Mouse (Mus musculus) hindbrain, postnatal 0 days (tissue): ENCODE results near the gene Robo3. TPM values are rescaled to one million over a fixed set of nuclear protein-coding genes. Genes with fewer than 3 reads are reported as not detected.

Experiments used
- ATAC-seq: fragments of 200-750 bp; cut with Nextera tagmentation; 2 replicates; pipeline ENCODE4 v1.8.0; 2017; ENCODE audit warnings: mild to moderate bottlenecking, moderate TSS enrichment, moderate library complexity
- DNase-seq: peaks from one replicate; pipeline ENCODE4 v3.0.0-alpha.2; 2015; ENCODE audit warnings: low spot score
- H3K27ac ChIP-seq: fragments of 300-500 bp; sonication (generic); 2 replicates; pipeline ENCODE4 v1.5.1; 2014; ENCODE audit warnings: mild to moderate bottlenecking
- H3K27me3 ChIP-seq: fragments of 300-500 bp; sonication (generic); 2 replicates; pipeline ENCODE4 v1.6.1; 2014; ENCODE audit warnings: low read length, mixed read lengths; ENCODE audit not compliant: insufficient read depth
- H3K36me3 ChIP-seq: fragments of 300-500 bp; sonication (generic); 2 replicates; pipeline ENCODE4 v1.6.1; 2014; ENCODE audit warnings: low read length, mixed read lengths; ENCODE audit not compliant: insufficient read depth
- H3K4me1 ChIP-seq: fragments of 300-500 bp; sonication (generic); 2 replicates; pipeline ENCODE4 v1.6.1; 2014; ENCODE audit warnings: antibody characterized with exemption, low read length, mixed read lengths; ENCODE audit not compliant: insufficient read depth
- H3K4me2 ChIP-seq: fragments of 300-500 bp; sonication (generic); 2 replicates; pipeline ENCODE4 v1.6.1; 2014; ENCODE audit warnings: low read depth, mild to moderate bottlenecking, low read length, moderate library complexity, mixed read lengths
- H3K4me3 ChIP-seq: fragments of 300-500 bp; sonication (generic); 2 replicates; pipeline ENCODE4 v1.5.1; 2014; ENCODE audit warnings: low read length
- H3K9ac ChIP-seq: fragments of 300-500 bp; sonication (generic); replicated peaks from 2 replicates; pipeline ENCODE4 v1.6.1; 2014; ENCODE audit warnings: mild to moderate bottlenecking, low read length, moderate library complexity, mixed read lengths
- H3K9me3 ChIP-seq: fragments of 300-500 bp; sonication (generic); 2 replicates; pipeline ENCODE4 v1.6.1; 2016; ENCODE audit warnings: low read length, mixed read lengths
- CTCF ChIP-seq: IDR thresholded peaks from 2 replicates; pipeline ENCODE4 v1.5.1; 2016; ENCODE audit warnings: antibody characterized with exemption, control low read depth, low read depth
- WGBS: fragments of 180-500 bp; shearing (Covaris S2); extraction: QIAGEN DNeasy Blood & Tissue Kit; methylation state at CpG from one replicate; pipeline ENCODE4 v1.1.7; 2014; 5-methylcytosine and 5-hydroxymethylcytosine counted together
- polyA plus RNA-seq: library from polyadenylated mRNA; unstranded; fragments of >200 nt; fragmentation: Nextera tagmentation; extraction: Ambion mirVana; gene quantifications from 2 replicates; pipeline ENCODE4 v1.2.1, GENCODE M21; 2015
- total RNA-seq: library from RNA; depleted of rRNA; stranded (reverse); fragments of >200 nt; gene quantifications from 2 replicates; pipeline ENCODE4 v1.2.3, GENCODE M21; 2014

Gene Robo3
- total and polyA plus RNA-seq, 2 experiments from 2014 or later: 1.6 to 2.8 TPM

DNA sequence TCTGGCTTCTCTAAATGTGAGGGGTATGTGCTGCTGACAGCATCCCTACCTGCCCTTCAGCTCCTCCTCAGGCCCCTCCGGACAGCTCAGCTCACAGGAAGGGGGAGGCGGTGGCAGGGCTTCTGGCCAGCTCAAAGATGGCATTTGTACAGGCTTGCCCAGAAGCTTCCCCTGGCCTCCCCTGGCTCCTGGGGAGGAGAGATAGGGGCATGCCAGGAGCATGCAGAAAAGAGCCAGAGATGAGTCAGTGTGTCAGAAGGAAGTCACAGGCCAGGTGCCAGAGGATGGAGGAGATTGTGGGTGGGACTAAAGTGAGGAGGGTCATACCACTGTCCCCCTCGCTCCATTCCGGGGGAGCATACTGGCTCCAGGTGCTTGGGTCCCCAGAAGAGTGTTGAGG, 14.3 kb downstream of the Robo3 start:
- Histone ChIP-seq H3K36me3 (no peaks in the 10 kb centered on the region), H3K9me3 (no peaks in the 10 kb centered on the region), H3K9ac (no peak overlapping the region), H3K27me3 (no peaks in the 10 kb centered on the region), H3K4me1 (no peaks in the 10 kb centered on the region), H3K4me3 (no peak overlapping the region), H3K4me2 (no peak overlapping the region), H3K27ac (no peak overlapping the region)
- TF ChIP-seq CTCF: no peak
- ATAC-seq (no peak), DNase-seq (no peak)
- 80% methylated on average over 4 of the region's 4 CpGs for WGBS

DNA sequence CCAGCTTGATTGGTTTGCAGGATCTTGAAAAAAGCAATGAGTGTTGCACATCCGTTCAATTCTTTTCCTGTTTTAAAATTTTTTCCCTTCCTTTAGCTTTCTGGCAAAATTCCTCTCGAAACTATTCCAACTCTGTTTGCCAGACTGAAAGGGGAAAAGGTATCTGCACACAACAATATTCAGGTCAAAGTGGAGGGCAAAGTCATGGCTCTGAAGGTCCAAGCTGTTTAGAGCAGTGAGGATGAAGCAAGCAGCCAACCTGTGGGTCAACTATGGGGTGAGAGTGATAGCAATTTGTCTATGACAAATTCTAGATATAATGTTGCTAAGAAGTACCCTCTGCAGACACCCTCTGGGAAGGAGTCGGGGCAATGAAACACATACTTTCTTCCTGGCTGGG, 18.4 kb downstream of the Robo3 start:
- Histone ChIP-seq H3K4me3 (no peak overlapping the region), H3K4me2 (no peak overlapping the region), H3K9me3 (no peaks in the 10 kb centered on the region), H3K27ac (no peak overlapping the region), H3K36me3 (no peaks in the 10 kb centered on the region), H3K4me1 (no peaks in the 10 kb centered on the region), H3K27me3 (no peaks in the 10 kb centered on the region), H3K9ac (no peak overlapping the region)
- ATAC-seq: no peak
- no peak for TF ChIP-seq CTCF
- DNase-seq: no peak
- 79% methylated on average over 3 of the region's 3 CpGs for WGBS

DNA sequence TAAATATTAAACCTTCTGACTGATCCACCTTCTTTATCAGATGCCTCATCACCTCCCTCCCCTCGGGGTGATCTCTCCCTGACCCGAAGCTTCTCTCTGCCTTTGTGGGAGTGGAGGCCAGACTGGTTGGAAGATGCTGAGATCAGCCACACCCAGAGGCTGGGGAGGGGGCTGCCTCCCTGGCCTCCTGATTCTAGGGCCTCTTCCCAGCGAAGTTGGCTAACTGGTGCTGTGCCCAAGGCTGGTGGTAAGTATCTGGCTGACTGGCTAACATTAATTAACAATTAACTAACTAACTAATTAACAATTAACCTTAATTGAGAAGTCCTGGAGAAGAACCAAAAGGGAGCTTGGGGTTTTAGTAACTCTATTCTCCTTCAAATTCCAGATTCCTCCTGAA, 20.1 kb downstream of the Robo3 start:
- Histone ChIP-seq H3K9me3 (no peaks in the 10 kb centered on the region), H3K9ac (no peak overlapping the region), H3K27me3 (no peaks in the 10 kb centered on the region), H3K4me1 (peaks cover 3% of the 10 kb centered on the region; the same call in 1 of the 2 replicates), H3K36me3 (no peaks in the 10 kb centered on the region), H3K27ac (no peak overlapping the region), H3K4me3 (no peak overlapping the region), H3K4me2 (no peak overlapping the region)
- no peak for TF ChIP-seq CTCF
- ATAC-seq (no peak), DNase-seq (no peak)
- 62% methylated on average over 3 of the region's 3 CpGs for WGBS

DNA sequence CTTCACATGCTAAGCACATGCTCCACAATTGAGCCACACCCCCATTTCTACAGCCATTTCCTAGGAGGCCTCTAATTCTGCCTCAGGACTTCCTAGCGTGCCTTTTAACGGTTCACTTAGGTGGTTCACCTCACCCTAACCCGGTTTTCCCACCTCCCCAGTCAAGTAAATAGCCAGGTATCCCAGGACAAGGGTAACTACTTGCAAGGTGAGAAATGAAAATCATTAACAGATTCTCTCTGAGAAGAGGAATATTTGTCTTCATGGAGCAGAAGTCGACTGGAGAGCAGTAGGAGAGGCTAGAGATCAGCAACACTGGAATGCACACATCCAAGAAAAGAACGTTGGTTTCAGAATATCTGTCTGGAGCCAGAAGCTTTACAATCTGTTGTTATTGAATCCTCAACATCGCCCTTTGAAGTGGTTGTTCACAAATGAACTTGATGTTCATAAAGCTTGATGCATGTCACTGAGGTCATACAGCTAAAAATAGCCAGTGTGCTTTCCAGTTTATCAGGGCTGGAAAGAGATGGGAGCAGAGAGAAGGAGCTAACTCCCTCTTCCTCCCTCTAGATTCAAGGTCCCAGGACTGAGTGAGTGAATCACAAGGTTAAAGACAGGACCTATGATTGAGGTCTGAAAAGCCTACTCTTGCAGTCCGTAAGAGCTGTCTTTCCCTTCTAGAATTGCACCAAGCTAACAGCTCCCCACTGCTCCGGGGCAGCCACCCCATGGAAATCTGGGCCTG, 23.2 kb downstream of the Robo3 start:
- Histone ChIP-seq H3K36me3 (no peaks in the 10 kb centered on the region), H3K4me1 (peaks cover 3% of the 10 kb centered on the region; the same call in 1 of the 2 replicates), H3K9me3 (no peaks in the 10 kb centered on the region), H3K27me3 (no peaks in the 10 kb centered on the region), H3K4me2 (no peak overlapping the region), H3K4me3 (no peak overlapping the region), H3K9ac (no peak overlapping the region), H3K27ac (no peak overlapping the region)
- WGBS: 80% methylated on average over 8 of the region's 8 CpGs
- no peak for DNase-seq
- ATAC-seq: no peak
- TF ChIP-seq CTCF: no peak

DNA sequence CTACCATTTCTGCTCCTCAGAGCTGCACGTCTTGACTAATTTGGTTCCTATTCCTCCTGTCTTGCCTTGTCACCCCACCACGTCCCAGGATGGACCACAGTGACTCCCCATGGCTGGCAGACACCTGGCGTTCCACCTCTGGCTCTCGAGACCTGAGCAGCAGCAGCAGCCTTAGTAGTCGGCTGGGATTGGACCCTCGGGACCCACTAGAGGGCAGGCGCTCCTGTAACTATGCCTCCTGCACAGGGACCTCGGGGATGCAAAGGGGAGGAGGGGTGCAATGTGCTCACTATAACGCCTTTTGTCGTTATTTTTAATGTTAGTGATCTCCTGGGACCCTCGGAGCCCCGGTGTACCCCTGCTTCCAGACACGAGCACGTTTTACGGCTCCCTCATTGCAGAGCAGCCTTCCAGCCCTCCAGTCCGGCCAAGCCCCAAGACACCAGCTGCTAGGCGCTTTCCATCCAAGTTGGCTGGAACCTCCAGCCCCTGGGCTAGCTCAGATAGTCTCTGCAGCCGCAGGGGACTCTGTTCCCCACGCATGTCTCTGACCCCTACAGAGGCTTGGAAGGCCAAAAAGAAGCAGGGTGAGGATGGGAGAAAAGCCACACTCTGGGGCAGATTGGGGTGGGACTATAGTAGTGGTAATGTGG, 25.1 kb downstream of the Robo3 start:
- peak; percentile 73 for ATAC-seq
- WGBS: 11% methylated on average over 19 of the region's 19 CpGs
- Histone ChIP-seq H3K4me2 (peak overlapping the region; percentile 38), H3K27me3 (no peaks in the 10 kb centered on the region), H3K27ac (no peak overlapping the region), H3K4me1 (peaks cover 3% of the 10 kb centered on the region; the same call in 1 of the 2 replicates), H3K36me3 (no peaks in the 10 kb centered on the region), H3K4me3 (no peak overlapping the region), H3K9me3 (no peaks in the 10 kb centered on the region), H3K9ac (no peak overlapping the region)
- DNase-seq: peak; percentile 61
- TF ChIP-seq CTCF: peak; percentile 59

DNA sequence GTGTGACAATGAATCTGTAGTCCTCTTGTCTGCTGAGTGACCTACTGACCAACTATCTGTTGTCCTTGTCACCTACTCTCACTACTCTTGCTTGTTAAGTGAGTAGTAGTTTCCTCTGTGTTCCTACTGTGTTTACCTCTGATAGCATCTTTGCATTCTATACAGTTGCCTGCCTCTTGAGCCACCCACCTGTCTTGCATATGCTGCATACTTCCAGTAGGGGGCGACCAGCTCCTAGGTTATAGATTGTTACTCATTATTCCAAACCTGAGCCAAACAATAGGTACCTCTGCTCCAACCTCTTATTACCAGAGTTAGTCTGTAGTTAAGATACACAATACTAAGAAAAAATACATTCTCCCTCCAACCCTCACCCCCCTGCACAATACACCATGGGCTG, 26.7 kb downstream of the Robo3 start:
- H3K36me3 ChIP-seq: no peaks in the 10 kb centered on the region
- peak; percentile 46; the same call in 1 of the 2 replicates for ATAC-seq
- peaks cover 3% of the 10 kb centered on the region; the same call in 1 of the 2 replicates for H3K4me1 ChIP-seq
- 0% methylated on average over 1 of the region's 1 CpGs for WGBS
- H3K4me3 ChIP-seq: no peak overlapping the region
- peak; percentile 82 for TF ChIP-seq CTCF
- no peak overlapping the region for H3K9ac ChIP-seq
- peak; percentile 63 for DNase-seq
- H3K27ac ChIP-seq: no peak overlapping the region
- H3K27me3 ChIP-seq: no peaks in the 10 kb centered on the region
- H3K9me3 ChIP-seq: no peaks in the 10 kb centered on the region
- H3K4me2 ChIP-seq: no peak overlapping the region

DNA sequence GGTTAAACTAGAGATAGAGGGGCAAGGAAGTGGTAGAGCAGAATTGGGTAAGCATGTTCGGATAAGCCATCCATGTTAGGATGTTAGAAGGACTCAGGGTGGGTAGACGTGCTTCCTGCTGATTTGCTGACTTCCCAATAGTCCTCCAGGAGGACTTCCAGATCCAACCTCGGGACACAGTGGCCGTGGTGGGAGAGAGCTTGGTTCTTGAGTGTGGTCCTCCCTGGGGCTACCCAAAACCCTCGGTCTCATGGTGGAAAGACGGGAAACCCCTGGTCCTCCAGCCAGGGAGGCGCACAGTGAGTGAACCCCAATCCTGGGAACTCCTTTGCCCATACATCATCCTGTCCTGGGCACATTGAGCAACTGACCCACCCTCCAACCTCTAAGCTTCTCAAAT, 30.0 kb downstream of the Robo3 start:
- no peak overlapping the region for H3K4me3 ChIP-seq
- H3K9me3 ChIP-seq: no peaks in the 10 kb centered on the region
- H3K27ac ChIP-seq: no peak overlapping the region
- no peak overlapping the region for H3K9ac ChIP-seq
- ATAC-seq: no peak
- H3K4me2 ChIP-seq: peak overlapping the region; percentile 18; the same call in 1 of the 2 replicates
- H3K36me3 ChIP-seq: no peaks in the 10 kb centered on the region
- DNase-seq: no peak
- H3K4me1 ChIP-seq: no peaks in the 10 kb centered on the region; the same call in 1 of the 2 replicates
- TF ChIP-seq CTCF: no peak
- 81% methylated on average over 7 of the region's 7 CpGs for WGBS
- no peaks in the 10 kb centered on the region for H3K27me3 ChIP-seq
